Mouse (Mus musculus) MEL (cell line): ENCODE measurements around the gene Sapcd1.

Experiments used
- CHD1 ChIP-seq: IDR thresholded peaks from 2 replicates; pipeline ENCODE4 v1.6.1; 2012; ENCODE audit warnings: low read depth, mild to moderate bottlenecking, inconsistent platforms, low read length, improper control_type of control experiment
- CTCF ChIP-seq, 3 experiments: IDR thresholded peaks in 2 of 3; conservative IDR thresholded peaks in 1 of 3; 2 replicates each; pipeline ENCODE4 v1.5.1; 2011 to 2012; ENCODE audit warnings: low read length in 3 of 3, low read depth in 2 of 3, mild to moderate bottlenecking in 2 of 3, improper control_type of control experiment in 1 of 3, inconsistent platforms in 1 of 3, mixed read lengths in 1 of 3, moderate library complexity in 1 of 3; ENCODE audit not compliant: control insufficient read depth in 1 of 3, insufficient read depth in 1 of 3, poor library complexity in 1 of 3, severe bottlenecking in 1 of 3
- RAD21 ChIP-seq: IDR thresholded peaks from 2 replicates; pipeline ENCODE4 v1.6.1; 2011; ENCODE audit warnings: mild to moderate bottlenecking, low read depth, low read length, improper control_type of control experiment

DNA sequence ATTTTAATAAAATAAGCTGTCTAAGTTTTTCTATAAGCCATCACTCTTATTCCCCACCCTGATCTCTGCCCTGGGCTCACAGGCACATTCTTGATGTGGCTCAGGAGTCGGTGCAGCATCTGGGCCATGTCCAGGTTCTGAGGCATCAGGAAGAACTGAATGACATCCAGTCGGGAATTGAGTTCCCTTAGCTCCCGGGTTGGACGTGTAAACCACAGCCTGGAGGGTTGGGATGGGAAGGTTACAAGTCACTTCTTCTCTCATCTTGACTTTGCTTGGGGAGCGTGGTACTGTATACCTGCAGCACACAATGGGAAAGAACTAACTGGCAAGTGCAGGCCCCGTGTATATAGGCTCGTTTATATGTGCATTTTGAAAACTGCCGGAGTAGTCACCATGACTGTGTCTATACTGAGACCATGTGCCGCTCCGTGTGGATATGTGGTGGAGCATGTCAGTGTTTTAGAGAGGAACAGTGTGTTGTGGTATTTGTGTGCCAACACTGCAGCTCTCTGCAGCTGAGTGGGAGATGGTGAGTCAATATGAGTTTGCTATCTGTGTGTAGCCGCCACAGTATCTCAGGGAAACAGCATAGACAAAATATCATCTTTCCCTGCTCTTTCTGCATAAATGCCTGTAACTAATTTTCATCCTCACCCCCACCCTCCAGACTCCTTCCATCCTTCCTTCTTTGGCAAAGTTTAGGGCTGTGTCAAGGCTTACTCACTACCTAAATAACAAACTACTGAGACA, 11.5 kb upstream of the Sapcd1 start:
- TF ChIP-seq RAD21 (no peak), CHD1 (no peak), CTCF (IDR thresholded peaks at IDR 0.05 in 2 of 3, conservative IDR thresholded peaks at IDR 0.05 in 1 of 3; ENCODE audit: control insufficient read depth in 1 of 3, insufficient read depth in 1 of 3, low read depth in 2 of 3, low read length in 3 of 3, poor library complexity in 1 of 3, severe bottlenecking in 1 of 3) (no peak)
